In genomic region chr17:35838570-35838969, GRCm38 (mm10) we compare ENCODE assay signal across 1 mouse cellular context.
TF ChIP-seq lines count a peak whose summit lies in the region.

No protein-coding gene starts in this region.

TF ChIP-seq in MEL, 35 proteins besides CTCF, POLR2A, EP300 and RAD21 (continued from another document):
- TF ChIP-seq GABPA (IDR thresholded peaks at IDR 0.05; ENCODE audit: low read depth, low read length), result no peak
